Mouse (Mus musculus): ENCODE data around the gene Adh6b.

- TF ChIP-seq POLR2A (IDR thresholded peaks at IDR 0.05; ENCODE audit: borderline replicate concordance, extremely low read depth, low read depth, low read length) (no peak), CTCF (IDR thresholded peaks at IDR 0.05; ENCODE audit: insufficient read depth, low read length) (no peak)
Observed at GRCm38 (mm10) chr3:138300130-138300529, 41.4 kb upstream of the Adh6b start.

All from lung, adult 2 months (tissue).